Mouse (Mus musculus) spleen, adult 2 months (tissue): Measurements from ENCODE around the gene Gm32802. TPM values are rescaled to one million over a fixed set of nuclear protein-coding genes. Genes with fewer than 3 reads are reported as not detected.
"Not testable (repeated sequence)": the region's sequence is repeated elsewhere in the genome, so short reads cannot be mapped to it uniquely, and the experiment has no call there.

Source experiments
- DNase-seq, 2 experiments: peaks; one replicate each; pipeline versions ENCODE4 v3.0.0 to v3.0.0-alpha.2; 2012 to 2021; ENCODE audit warnings: low spot score in 2 of 2, low read depth in 1 of 2
- H3K27ac ChIP-seq: fragments of 200-500 bp; 2 replicates; pipeline ENCODE4 v1.5.1; 2012; ENCODE audit warnings: low read length, inconsistent platforms; ENCODE audit not compliant: insufficient read depth
- H3K27me3 ChIP-seq: fragments of 200-500 bp; 2 replicates; pipeline ENCODE4 v1.6.1; 2012; ENCODE audit warnings: mild to moderate bottlenecking, moderate library complexity, low read length, inconsistent platforms; ENCODE audit not compliant: control insufficient read depth, insufficient read depth
- H3K36me3 ChIP-seq: fragments of 200-500 bp; 2 replicates; pipeline ENCODE4 v1.6.1; 2012; ENCODE audit warnings: mild to moderate bottlenecking, low read length, inconsistent platforms; ENCODE audit not compliant: control insufficient read depth, insufficient read depth
- H3K4me1 ChIP-seq: fragments of 200-500 bp; 2 replicates; pipeline ENCODE4 v1.6.1; 2011; ENCODE audit warnings: inconsistent platforms; ENCODE audit not compliant: control insufficient read depth, insufficient read depth, insufficient read length
- H3K4me3 ChIP-seq: fragments of 200-500 bp; 2 replicates; pipeline ENCODE4 v1.5.1; 2011; ENCODE audit warnings: mild to moderate bottlenecking, inconsistent platforms; ENCODE audit not compliant: insufficient read depth, insufficient read length; ENCODE audit errors: extremely low read depth
- CTCF ChIP-seq: fragments of 200-500 bp; IDR thresholded peaks from 2 replicates; pipeline ENCODE4 v1.5.1; 2011; ENCODE audit warnings: mild to moderate bottlenecking, inconsistent platforms; ENCODE audit not compliant: insufficient read depth, insufficient read length, insufficient replicate concordance; ENCODE audit errors: extremely low read depth
- POLR2A ChIP-seq: fragments of 200-500 bp; IDR thresholded peaks from 2 replicates; pipeline ENCODE4 v1.6.1; 2011; ENCODE audit warnings: low read depth, low read length, inconsistent platforms
- WGBS: fragments of 180-500 bp; shearing (Covaris S2); methylation state at CpG from one replicate; pipeline ENCODE4 v1.1.7; 2018; 5-methylcytosine and 5-hydroxymethylcytosine counted together
- polyA plus RNA-seq: library from polyadenylated mRNA; depleted of rRNA; stranded (reverse); fragments of >200 nt; gene quantifications from 2 replicates; pipeline ENCODE4 v1.2.3, GENCODE M21; 2012; rRNA removed

Gene Gm32802
- not detected in 2 replicates for polyA plus RNA-seq

GRCm38 (mm10) chr10:118258388-118258787 is at the start of gene Gm32802:
Gene Gm32802 (plus strand): TSS chr10:118258688.
- not testable (repeated sequence) for H3K36me3 ChIP-seq, DNase-seq, H3K27me3 ChIP-seq, H3K4me3 ChIP-seq, H3K4me1 ChIP-seq, H3K27ac ChIP-seq
- WGBS: no CpG with 5 or more reads among the region's 13 CpGs

GRCm38 (mm10) chr10:118215719-118216393 is 42.6 kb upstream of the Gm32802 start:
- not testable (repeated sequence) for H3K27me3 ChIP-seq, H3K27ac ChIP-seq, H3K4me3 ChIP-seq, DNase-seq, H3K36me3 ChIP-seq, H3K4me1 ChIP-seq
- 52% methylated on average over 2 of the region's 4 CpGs for WGBS

DNA sequence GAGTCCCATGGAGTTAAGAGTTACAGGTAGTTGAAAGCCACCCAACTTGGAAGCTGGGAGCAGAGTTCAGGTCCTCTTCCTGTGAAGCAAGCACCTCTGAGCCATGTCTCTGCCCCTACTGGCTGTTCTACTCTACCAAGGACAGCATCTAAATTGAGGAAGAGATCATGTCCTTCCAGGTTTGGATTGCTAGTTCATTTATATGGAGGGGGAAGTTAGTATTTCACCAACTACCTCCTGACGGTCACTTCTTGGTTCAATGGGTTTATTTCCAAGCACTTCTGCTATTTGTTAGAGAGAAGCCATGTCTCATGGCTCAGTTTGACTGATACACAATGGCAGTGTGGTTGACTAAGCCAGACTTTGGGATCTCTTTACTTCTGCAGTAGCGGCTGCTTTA is 30.9 kb upstream of the Gm32802 start:
- not testable (repeated sequence) for H3K27ac ChIP-seq, H3K27me3 ChIP-seq, H3K36me3 ChIP-seq, DNase-seq, H3K4me3 ChIP-seq, H3K4me1 ChIP-seq
- WGBS: 100% methylated on average over 1 of the region's 2 CpGs

GRCm38 (mm10) chr10:118232607-118233006 is 25.9 kb upstream of the Gm32802 start:
- H3K36me3 ChIP-seq, H3K27me3 ChIP-seq, H3K27ac ChIP-seq, H3K4me1 ChIP-seq, DNase-seq, H3K4me3 ChIP-seq: not testable (repeated sequence)
- WGBS: 92% methylated on average over 3 of the region's 5 CpGs

DNA sequence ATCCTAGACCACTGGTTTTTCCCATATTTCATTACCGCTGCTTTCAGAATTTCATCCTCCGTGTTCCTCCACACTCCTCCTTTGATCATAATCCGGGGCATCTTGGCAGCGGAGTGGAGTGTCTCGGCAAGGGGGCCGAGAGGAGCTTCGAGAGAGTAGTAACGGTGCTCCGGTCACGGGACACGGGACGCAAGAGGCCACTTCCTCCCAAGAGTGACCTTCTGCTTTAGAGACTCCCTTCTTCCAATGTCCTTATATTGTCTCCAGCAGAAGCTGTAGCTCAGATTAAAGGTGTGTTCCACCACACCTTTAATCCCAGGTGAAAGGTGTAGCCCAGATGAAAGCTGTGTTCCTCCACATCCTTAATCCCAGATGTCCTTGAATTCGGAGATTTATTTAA is 17.8 kb upstream of the Gm32802 start, which contains the start of gene Gm32717:
Gene Gm32717, minus strand, starts transcription at position 101 of the 400 bp plus-strand sequence.
- H3K4me3 ChIP-seq, H3K4me1 ChIP-seq, H3K27ac ChIP-seq, H3K36me3 ChIP-seq, DNase-seq, H3K27me3 ChIP-seq: not testable (repeated sequence)
- WGBS: no CpG with 5 or more reads among the region's 13 CpGs

DNA sequence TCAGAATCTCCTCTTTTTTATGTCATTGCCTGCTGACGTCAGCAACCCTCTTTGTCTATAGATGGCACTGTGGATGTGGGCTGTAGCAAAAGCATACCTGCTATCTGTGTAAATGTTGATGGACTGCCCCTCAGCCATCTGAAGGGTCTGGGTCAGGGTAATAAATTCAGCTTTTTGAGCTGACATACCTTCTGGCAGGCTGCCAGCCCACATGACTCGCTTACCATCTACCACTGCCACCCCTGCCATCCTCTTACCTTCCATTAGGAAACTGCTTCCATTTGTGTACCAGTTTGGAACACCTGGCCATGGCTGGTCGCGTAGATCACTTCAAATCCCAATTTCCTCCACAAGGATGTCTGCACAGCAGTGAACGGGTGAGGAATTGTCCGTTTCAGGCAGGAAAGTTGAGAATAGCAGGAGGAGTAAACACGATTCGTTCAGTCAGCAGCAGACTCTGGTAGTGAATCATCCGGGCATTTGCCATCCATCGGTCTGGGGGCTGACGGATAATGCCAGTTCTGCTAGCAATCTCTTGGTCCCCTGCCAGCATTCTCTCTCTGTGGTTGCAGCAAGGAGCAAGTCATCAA is 9.4 kb upstream of the Gm32802 start:
- not testable (repeated sequence) for H3K36me3 ChIP-seq, H3K4me3 ChIP-seq, H3K27me3 ChIP-seq, DNase-seq, H3K27ac ChIP-seq, H3K4me1 ChIP-seq
- 80% methylated on average over 11 of the region's 11 CpGs for WGBS

GRCm38 (mm10) chr10:118250852-118251295 is 7.6 kb upstream of the Gm32802 start:
- Histone ChIP-seq H3K36me3 (no peaks in the 10 kb centered on the region), H3K27ac (no peak overlapping the region), H3K27me3 (no peaks in the 10 kb centered on the region), H3K4me1 (no peaks in the 10 kb centered on the region), H3K4me3 (no peak overlapping the region)
- 44% methylated on average over 10 of the region's 10 CpGs for WGBS
- no peak for TF ChIP-seq CTCF
- TF ChIP-seq POLR2A: no peak
- peak in 1 of 2 experiments; percentile 4 for DNase-seq

DNA sequence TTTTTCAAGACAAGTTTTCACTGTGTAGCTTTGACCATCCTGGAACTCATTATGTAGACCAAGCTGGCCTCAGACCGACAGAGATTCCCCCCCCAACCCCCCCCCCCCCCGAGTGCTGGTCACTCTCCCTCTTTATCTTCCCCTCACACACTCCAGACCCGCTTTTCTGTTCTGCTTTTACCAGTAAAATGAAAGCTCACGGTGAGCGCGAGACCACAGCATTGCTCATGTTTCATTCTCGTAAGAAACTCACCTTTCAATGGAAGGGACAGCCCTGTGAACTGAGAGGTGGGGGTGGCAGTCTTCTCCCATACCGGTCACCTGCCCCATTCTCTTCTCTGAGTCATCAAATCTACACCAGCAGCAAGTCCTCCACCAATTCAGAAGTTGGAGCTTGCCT is 10.3 kb downstream of the Gm32802 start:
- 26% methylated on average over 2 of the region's 8 CpGs for WGBS
- not testable (repeated sequence) for H3K36me3 ChIP-seq

GRCm38 (mm10) chr10:118271416-118271815 is 12.9 kb downstream of the Gm32802 start:
- not testable (repeated sequence) for H3K27me3 ChIP-seq, H3K27ac ChIP-seq, DNase-seq, H3K4me1 ChIP-seq, H3K4me3 ChIP-seq, H3K36me3 ChIP-seq
- WGBS: 100% methylated on average over 1 of the region's 2 CpGs

More for the DNA sequence above, 10.3 kb downstream of the Gm32802 start:
- H3K4me3 ChIP-seq, DNase-seq, H3K4me1 ChIP-seq, H3K27ac ChIP-seq, H3K27me3 ChIP-seq: not testable (repeated sequence)

GRCm38 (mm10) chr10:118278069-118278468 is 19.6 kb downstream of the Gm32802 start:
- not testable (repeated sequence) for H3K27ac ChIP-seq, H3K4me1 ChIP-seq, H3K4me3 ChIP-seq, H3K36me3 ChIP-seq, DNase-seq, H3K27me3 ChIP-seq
- WGBS: no CpG with 5 or more reads among the region's 4 CpGs

DNA sequence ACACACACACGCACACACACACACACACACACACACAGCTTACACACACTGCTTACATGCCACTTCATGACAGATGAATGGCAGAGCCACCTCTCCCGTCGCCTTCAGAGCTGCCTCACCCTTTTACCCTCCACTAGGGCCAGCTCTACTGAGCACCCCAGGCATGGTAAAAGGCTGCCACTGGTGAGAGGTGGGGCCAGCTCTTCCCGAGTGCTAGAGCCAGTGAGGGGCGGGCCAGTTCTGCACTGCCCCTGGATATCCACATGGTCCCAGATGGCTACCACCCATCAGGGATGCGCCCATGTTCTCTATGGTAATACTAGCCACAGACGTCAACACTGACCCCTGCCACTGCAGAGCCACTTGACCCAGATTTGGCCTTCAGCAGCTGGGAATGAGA is 24.1 kb downstream of the Gm32802 start:
- not testable (repeated sequence) for H3K36me3 ChIP-seq, H3K27ac ChIP-seq, H3K4me1 ChIP-seq, H3K4me3 ChIP-seq, H3K27me3 ChIP-seq, DNase-seq
- 82% methylated on average over 7 of the region's 7 CpGs for WGBS
